Comparison of ENCODE assay signal across 10 mouse cellular contexts in genomic region chr11:107339224-107339805, GRCm38 (mm10).
DNase-seq lines count a peak whose midpoint lies in the region; ATAC-seq lines count a peak whose summit lies in the region.
"Had no signal": no experiment of that assay in that cellular context is flagged by ENCODE, and none has a peak within 500 bp of the region (broad histone marks: within the 10 kb centered on the region; RNA-seq: fewer than 3 reads in every experiment).

No protein-coding gene starts in this region.

- no peak overlapping the region for H3K4me3 ChIP-seq in forebrain, embryonic 14.5 days (ENCODE audit: low read depth, low read length)
- no peak overlapping the region for H3K4me3 ChIP-seq in forebrain, embryonic 15.5 days
- H3K4me3 ChIP-seq: embryonic facial prominence, embryonic 15.5 days; limb, embryonic 12.5 days had no signal

- no peak overlapping the region for H3K4me2 ChIP-seq in forebrain, embryonic 14.5 days (ENCODE audit: low read length)
- H3K4me2 ChIP-seq in forebrain, embryonic 15.5 days (replicated peaks): no peak overlapping the region
- H3K4me2 ChIP-seq: embryonic facial prominence, embryonic 15.5 days; limb, embryonic 12.5 days had no signal

- H3K9ac ChIP-seq in forebrain, embryonic 14.5 days (ENCODE audit: low read length): no peak overlapping the region
- H3K9ac ChIP-seq in forebrain, embryonic 15.5 days (replicated peaks): no peak overlapping the region
- H3K9ac ChIP-seq: embryonic facial prominence, embryonic 15.5 days; limb, embryonic 12.5 days had no signal

- 73% methylated on average over 7 of the region's 7 CpGs for WGBS in forebrain, embryonic 14.5 days
- WGBS in forebrain, embryonic 15.5 days: 74% methylated on average over 7 of the region's 7 CpGs

- no peak overlapping the region for H3K27ac ChIP-seq in forebrain, embryonic 14.5 days (ENCODE audit: low read depth, low read length)
- no peak overlapping the region for H3K27ac ChIP-seq in forebrain, embryonic 15.5 days (replicated peaks)
- H3K27ac ChIP-seq: embryonic facial prominence, embryonic 15.5 days; limb, embryonic 12.5 days had no signal

- H3K9me3 ChIP-seq in forebrain, embryonic 14.5 days (replicated peaks; ENCODE audit: control insufficient read depth, low read length): no peaks in the 10 kb centered on the region
- no peaks in the 10 kb centered on the region for H3K9me3 ChIP-seq in forebrain, embryonic 15.5 days
- H3K9me3 ChIP-seq: embryonic facial prominence, embryonic 15.5 days; limb, embryonic 12.5 days had no signal

- no peak for ATAC-seq in forebrain, embryonic 14.5 days
- no peak for ATAC-seq in forebrain, embryonic 15.5 days (replicated peaks)

- H3K4me1 ChIP-seq in forebrain, embryonic 14.5 days (ENCODE audit: control insufficient read depth, insufficient read depth, low read length): no peaks in the 10 kb centered on the region
- peaks cover 8% of the 10 kb centered on the region for H3K4me1 ChIP-seq in forebrain, embryonic 15.5 days

- peak; percentile 37 for DNase-seq in forebrain, embryonic 14.5 days (ENCODE audit: low spot score)
- DNase-seq in urinary bladder, postnatal 14 days (ENCODE audit: low spot score): peak; percentile 30
- no peak for DNase-seq in urinary bladder, adult 2 months (ENCODE audit: low spot score)
- peak; percentile 47 for DNase-seq in heart, postnatal 4 days
- no peak for DNase-seq in thymus, postnatal 36 days
- no peak for DNase-seq in layer of hippocampus, postnatal 10 days (ENCODE audit: low spot score in 2 of 2)
- DNase-seq in left cerebral cortex, adult 8-10 months (ENCODE audit: low spot score in 2 of 2): no peak

- H3K27me3 ChIP-seq in forebrain, embryonic 14.5 days (replicated peaks; ENCODE audit: control insufficient read depth, insufficient read depth, low read length): no peaks in the 10 kb centered on the region
- H3K27me3 ChIP-seq in forebrain, embryonic 15.5 days: no peaks in the 10 kb centered on the region
- H3K27me3 ChIP-seq: embryonic facial prominence, embryonic 15.5 days; limb, embryonic 12.5 days had no signal

- no peaks in the 10 kb centered on the region for H3K36me3 ChIP-seq in forebrain, embryonic 14.5 days (ENCODE audit: control insufficient read depth, insufficient read depth, low read length)
- H3K36me3 ChIP-seq in forebrain, embryonic 15.5 days: peaks cover 6% of the 10 kb centered on the region; the same call in 1 of the 2 replicates

Comparison
In these comparisons a context has a peak if more than half of its experiments do, and no peak if none do; other contexts are left out.
1. DNase-seq: peak in forebrain, embryonic 14.5 days (single experiment), urinary bladder, postnatal 14 days (single experiment) and heart, postnatal 4 days (single experiment); none in urinary bladder, adult 2 months (single experiment), thymus, postnatal 36 days (0 of 2), layer of hippocampus, postnatal 10 days (0 of 2) and left cerebral cortex, adult 8-10 months (0 of 2).